Mouse (Mus musculus): Measurements from ENCODE around the gene Srsf9. TPM values are rescaled to one million over a fixed set of nuclear protein-coding genes. Genes with fewer than 3 reads are reported as not detected.

Srsf9 gene
- total and polyA plus RNA-seq, 2 experiments from 2014 or later: 44.1 to 93.8 TPM

DNA sequence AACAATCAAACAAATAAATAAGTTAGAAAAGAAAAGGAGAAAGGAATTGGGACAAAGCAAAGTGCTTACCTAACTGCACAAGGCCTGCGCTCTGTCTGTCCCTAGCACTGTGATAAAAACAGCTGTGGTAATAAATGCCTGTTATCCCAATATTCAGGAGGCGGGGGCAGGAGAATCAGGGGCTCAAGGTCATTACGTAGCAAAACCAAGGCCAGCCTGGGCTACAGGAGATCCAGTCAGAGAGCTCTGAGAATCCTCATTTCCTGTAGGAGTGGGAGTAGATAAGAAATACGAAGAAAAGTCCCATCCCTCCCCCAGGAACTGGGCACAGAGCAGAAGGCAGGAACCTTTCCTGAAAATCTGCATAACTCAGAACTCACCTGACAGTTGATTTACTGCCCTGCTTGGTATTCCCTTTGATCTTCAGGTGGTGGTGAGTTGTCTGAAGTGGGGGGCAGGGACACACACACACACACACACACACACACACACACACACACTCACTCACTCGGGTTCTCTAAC, 32.9 kb downstream of the Srsf9 start:
- Histone ChIP-seq H3K9ac (replicated peaks; ENCODE audit: low read length, poor library complexity, severe bottlenecking) (no peak overlapping the region), H3K27ac (ENCODE audit: low read depth, low read length) (no peak overlapping the region), H3K4me3 (ENCODE audit: low read depth, low read length) (no peak overlapping the region), H3K36me3 (ENCODE audit: insufficient read depth, low read length) (no peaks in the 10 kb centered on the region), H3K4me2 (ENCODE audit: low read depth, low read length, poor library complexity, severe bottlenecking) (no peak overlapping the region), H3K9me3 (ENCODE audit: low read length) (no peaks in the 10 kb centered on the region), H3K4me1 (ENCODE audit: insufficient read depth, low read length) (no peaks in the 10 kb centered on the region), H3K27me3 (ENCODE audit: insufficient read depth, low read length) (no peaks in the 10 kb centered on the region)
- WGBS: 71% methylated on average over 5 of the region's 5 CpGs
- no peak for TF ChIP-seq CTCF (IDR thresholded peaks at IDR 0.05)
- DNase-seq (ENCODE audit: low spot score) (no peak), ATAC-seq (ENCODE audit: low FRiP score) (no peak)

DNA sequence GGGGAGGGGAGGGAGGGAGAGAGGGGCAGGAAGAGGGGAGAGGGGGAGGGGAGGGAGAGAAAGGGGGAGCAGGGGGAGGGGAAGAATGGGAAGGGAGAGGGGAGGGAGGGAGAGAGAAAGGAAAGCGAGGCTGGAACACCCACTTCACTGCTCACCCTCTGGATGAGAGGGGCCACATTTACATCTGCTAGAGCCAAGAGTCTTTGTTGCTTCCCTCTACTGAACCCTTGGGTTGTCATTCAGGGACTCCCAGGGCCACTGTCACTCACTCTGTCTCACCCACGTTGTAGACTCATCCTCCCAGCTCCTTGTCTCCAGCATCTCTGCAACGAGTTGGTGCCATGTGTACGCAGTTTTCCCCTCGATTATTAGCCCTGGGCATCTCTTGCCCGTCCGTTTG, 35.2 kb downstream of the Srsf9 start:
- WGBS: 31% methylated on average over 7 of the region's 7 CpGs
- H3K4me1 ChIP-seq (ENCODE audit: insufficient read depth, low read length): no peaks in the 10 kb centered on the region
- H3K36me3 ChIP-seq (ENCODE audit: insufficient read depth, low read length): no peaks in the 10 kb centered on the region
- H3K27me3 ChIP-seq (ENCODE audit: insufficient read depth, low read length): no peaks in the 10 kb centered on the region
- no peak for DNase-seq (ENCODE audit: low spot score)
- H3K9ac ChIP-seq (replicated peaks; ENCODE audit: low read length, poor library complexity, severe bottlenecking): no peak overlapping the region
- no peak for ATAC-seq (ENCODE audit: low FRiP score)
- H3K27ac ChIP-seq (ENCODE audit: low read depth, low read length): no peak overlapping the region
- H3K9me3 ChIP-seq (ENCODE audit: low read length): no peaks in the 10 kb centered on the region
- no peak overlapping the region for H3K4me3 ChIP-seq (ENCODE audit: low read depth, low read length)
- TF ChIP-seq CTCF (IDR thresholded peaks at IDR 0.05): no peak
- H3K4me2 ChIP-seq (ENCODE audit: low read depth, low read length, poor library complexity, severe bottlenecking): no peak overlapping the region

DNA sequence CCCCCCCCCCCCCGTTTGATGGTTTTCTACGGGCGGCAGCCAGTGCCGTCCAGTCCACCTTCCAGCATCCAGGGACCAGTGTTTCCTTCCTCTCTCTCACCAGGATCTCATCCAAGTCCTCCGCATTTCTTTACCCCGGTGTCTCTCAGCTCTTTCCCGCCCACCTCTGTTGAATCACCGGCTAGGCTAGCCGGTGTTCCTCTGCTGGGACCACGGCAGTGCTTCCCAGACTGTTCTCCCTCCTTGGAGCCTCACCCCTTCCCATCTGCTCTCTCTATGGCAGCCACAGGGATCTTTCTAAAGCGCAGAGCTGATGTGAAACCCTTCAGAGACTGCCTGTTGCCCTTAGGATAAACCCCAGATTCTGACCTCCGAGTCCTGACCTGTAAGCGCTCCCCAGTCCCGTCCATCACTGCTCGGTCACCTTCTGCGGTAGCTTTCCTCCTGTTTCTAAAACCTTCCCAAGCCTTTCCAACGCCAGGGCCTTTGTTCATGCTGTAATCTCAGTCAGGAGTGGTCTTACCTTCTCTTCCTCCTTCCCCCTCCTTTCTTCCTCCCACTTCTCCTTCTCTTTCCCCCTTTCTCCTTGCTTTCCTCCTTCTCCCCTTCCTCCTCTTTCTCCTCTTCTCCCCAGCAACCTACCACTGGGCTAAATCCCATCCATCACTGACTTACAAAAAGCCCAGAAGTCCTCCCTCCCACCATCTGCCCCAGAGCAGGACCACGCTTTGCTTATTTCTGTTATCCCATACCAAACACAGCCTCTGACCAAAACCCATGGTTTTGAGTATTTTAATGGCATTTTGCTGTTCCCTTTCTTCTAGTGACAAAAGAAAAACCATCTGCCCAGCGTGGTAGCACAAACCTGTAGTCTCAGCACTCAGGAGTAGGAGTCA, 36.1 kb downstream of the Srsf9 start:
- no peaks in the 10 kb centered on the region for H3K4me1 ChIP-seq (ENCODE audit: insufficient read depth, low read length)
- H3K9me3 ChIP-seq (ENCODE audit: low read length): no peaks in the 10 kb centered on the region
- H3K9ac ChIP-seq (replicated peaks; ENCODE audit: low read length, poor library complexity, severe bottlenecking): no peak overlapping the region
- H3K4me3 ChIP-seq (ENCODE audit: low read depth, low read length): no peak overlapping the region
- TF ChIP-seq CTCF (IDR thresholded peaks at IDR 0.05): no peak
- no peak overlapping the region for H3K4me2 ChIP-seq (ENCODE audit: low read depth, low read length, poor library complexity, severe bottlenecking)
- WGBS: 25% methylated on average over 17 of the region's 19 CpGs
- no peak for DNase-seq (ENCODE audit: low spot score)
- H3K36me3 ChIP-seq (ENCODE audit: insufficient read depth, low read length): no peaks in the 10 kb centered on the region
- H3K27ac ChIP-seq (ENCODE audit: low read depth, low read length): no peak overlapping the region
- ATAC-seq (ENCODE audit: low FRiP score): no peak
- H3K27me3 ChIP-seq (ENCODE audit: insufficient read depth, low read length): no peaks in the 10 kb centered on the region

- Histone ChIP-seq H3K4me1 (ENCODE audit: insufficient read depth, low read length) (no peaks in the 10 kb centered on the region), H3K36me3 (ENCODE audit: insufficient read depth, low read length) (no peaks in the 10 kb centered on the region), H3K9ac (replicated peaks; ENCODE audit: low read length, poor library complexity, severe bottlenecking) (no peak overlapping the region), H3K4me3 (ENCODE audit: low read depth, low read length) (no peak overlapping the region), H3K4me2 (ENCODE audit: low read depth, low read length, poor library complexity, severe bottlenecking) (no peak overlapping the region), H3K27ac (ENCODE audit: low read depth, low read length) (no peak overlapping the region), H3K27me3 (ENCODE audit: insufficient read depth, low read length) (no peaks in the 10 kb centered on the region), H3K9me3 (ENCODE audit: low read length) (no peaks in the 10 kb centered on the region)
- DNase-seq (ENCODE audit: low spot score) (no peak), ATAC-seq (ENCODE audit: low FRiP score) (no peak)
- no peak for TF ChIP-seq CTCF (IDR thresholded peaks at IDR 0.05)
- WGBS: 90% methylated on average over 4 of the region's 4 CpGs
Observed at GRCm38 (mm10) chr5:115364782-115365181, 37.8 kb downstream of the Srsf9 start.

- no peak overlapping the region for H3K4me2 ChIP-seq (ENCODE audit: low read depth, low read length, poor library complexity, severe bottlenecking)
- no peaks in the 10 kb centered on the region for H3K4me1 ChIP-seq (ENCODE audit: insufficient read depth, low read length)
- DNase-seq (ENCODE audit: low spot score) (no peak), ATAC-seq (ENCODE audit: low FRiP score) (no peak)
- H3K9me3 ChIP-seq (ENCODE audit: low read length): no peaks in the 10 kb centered on the region
- WGBS: 49% methylated on average over 9 of the region's 9 CpGs
- H3K27me3 ChIP-seq (ENCODE audit: insufficient read depth, low read length): no peaks in the 10 kb centered on the region
- no peak overlapping the region for H3K27ac ChIP-seq (ENCODE audit: low read depth, low read length)
- H3K9ac ChIP-seq (replicated peaks; ENCODE audit: low read length, poor library complexity, severe bottlenecking): no peak overlapping the region
- no peak overlapping the region for H3K4me3 ChIP-seq (ENCODE audit: low read depth, low read length)
- no peak for TF ChIP-seq CTCF (IDR thresholded peaks at IDR 0.05)
- H3K36me3 ChIP-seq (ENCODE audit: insufficient read depth, low read length): no peaks in the 10 kb centered on the region
Observed at GRCm38 (mm10) chr5:115371736-115372135, 44.8 kb downstream of the Srsf9 start.

Measured in midbrain, postnatal 0 days (tissue).